Mouse (Mus musculus) adrenal gland, postnatal 10 days (tissue): ENCODE data around the gene Gorasp1. TPM values are rescaled to one million over a fixed set of nuclear protein-coding genes. Genes with fewer than 3 reads are reported as not detected.

ENCODE experiments used
- DNase-seq: peaks from one replicate; pipeline ENCODE4 v3.0.0; 2021; ENCODE audit warnings: mixed read lengths
- long read RNA-seq, 2 experiments: library from polyadenylated mRNA; stranded (forward); transcript quantifications; one replicate each; pipeline ENCODE4 v2.0.0; 2021
- total RNA-seq, 2 experiments: library from RNA; stranded (reverse); gene quantifications; 2 replicates each; pipeline ENCODE4 v1.2.3; 2021

The Gorasp1 gene
- 10 to 100 TPM; 18.9 to 25.7 TPM for total RNA-seq
- long read RNA-seq, experiment 1, transcript Gorasp1-201 (9 exons, 3,906 nt) = major isoform, 24 of 33 reads
- long read RNA-seq, experiment 1, partial matches to known transcripts = 6 of 33 reads
- long read RNA-seq, experiment 1, other reads (novel, unspliced or antisense) = 3 of 33 reads
- long read RNA-seq, experiment 2, transcript Gorasp1-201 (9 exons, 3,906 nt) = major isoform, 20 of 24 reads
- long read RNA-seq, experiment 2, partial matches to known transcripts = 0 of 24 reads
- long read RNA-seq, experiment 2, other reads (novel, unspliced or antisense) = 4 of 24 reads

DNA sequence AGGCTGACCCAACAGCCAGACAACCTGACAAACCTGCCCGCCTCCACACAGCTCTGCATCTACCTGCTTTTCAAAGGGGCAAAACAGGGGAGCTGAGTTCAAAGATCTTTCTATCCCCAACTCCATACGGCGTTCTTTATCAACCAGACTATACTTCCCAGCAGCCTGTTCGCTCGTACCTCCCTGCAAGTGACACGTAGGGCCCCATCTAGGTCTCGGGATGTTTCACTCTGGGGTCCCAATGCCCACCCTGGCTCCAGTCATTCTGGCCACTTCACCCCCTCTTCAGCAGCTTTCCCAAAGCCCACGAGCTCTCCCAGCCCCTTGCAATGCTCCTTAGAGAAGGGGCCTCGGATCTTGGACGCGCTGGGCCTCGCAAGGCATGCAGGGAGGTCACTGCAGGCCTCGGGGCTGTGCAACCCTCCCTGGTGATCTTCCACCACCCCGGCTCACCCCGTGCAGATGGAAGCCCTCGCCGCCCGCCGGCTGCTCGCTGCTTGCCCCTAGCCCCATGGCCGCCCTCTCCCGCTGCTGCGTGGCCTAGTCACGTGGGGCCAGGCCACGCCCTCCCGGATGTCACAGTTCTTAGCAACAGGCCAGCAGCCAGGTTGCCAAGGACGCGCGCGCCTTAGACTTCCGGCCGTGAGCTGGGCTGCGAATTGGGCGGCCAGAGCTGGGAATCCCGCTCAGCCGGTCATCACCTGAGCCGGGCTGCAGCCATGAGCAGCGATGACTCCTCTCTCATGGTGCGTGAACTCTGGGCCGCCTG lies at the start of gene Gorasp1, which contains the start of gene Ttc21a:
Gorasp1 (minus strand) TSS at position 561 of the 769 bp plus-strand sequence.
Ttc21a (plus strand) TSS at position 602 of the 769 bp plus-strand sequence.
- DNase-seq = peak; percentile 97

DNA sequence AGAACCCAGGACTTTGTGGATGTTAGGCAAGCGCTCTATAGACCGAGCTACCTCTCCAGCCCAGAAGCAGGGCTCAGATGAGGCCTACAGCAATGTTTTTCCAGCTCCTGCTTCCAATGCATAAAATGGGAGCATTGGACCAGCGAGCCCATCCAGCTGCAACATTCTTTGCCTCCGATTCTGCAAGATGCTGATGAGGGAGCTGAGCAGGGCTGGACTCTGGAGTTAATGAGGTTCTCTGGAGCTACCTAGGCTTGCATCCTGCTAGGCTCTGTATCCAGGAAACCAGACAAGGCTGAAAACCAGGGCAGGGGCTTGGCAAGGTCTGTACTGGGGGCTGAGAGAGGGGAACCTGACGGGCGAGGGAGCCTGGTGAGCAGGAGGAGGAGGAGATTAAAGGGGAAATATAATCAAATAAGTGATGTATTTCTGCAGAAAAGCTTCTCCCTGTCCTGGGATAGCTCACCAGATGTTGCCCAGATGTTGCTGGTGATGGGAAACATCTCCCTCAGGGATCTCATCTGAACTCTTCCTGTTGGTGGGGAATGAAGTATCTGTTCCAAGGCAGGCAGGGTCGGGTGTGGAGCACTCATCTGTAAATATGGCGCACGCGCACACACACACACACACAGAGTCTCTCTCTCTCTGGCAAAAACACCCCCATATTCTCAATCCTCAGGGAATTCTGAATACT lies 48.7 kb upstream of the Gorasp1 start:
- DNase-seq = peak; percentile 1

DNA sequence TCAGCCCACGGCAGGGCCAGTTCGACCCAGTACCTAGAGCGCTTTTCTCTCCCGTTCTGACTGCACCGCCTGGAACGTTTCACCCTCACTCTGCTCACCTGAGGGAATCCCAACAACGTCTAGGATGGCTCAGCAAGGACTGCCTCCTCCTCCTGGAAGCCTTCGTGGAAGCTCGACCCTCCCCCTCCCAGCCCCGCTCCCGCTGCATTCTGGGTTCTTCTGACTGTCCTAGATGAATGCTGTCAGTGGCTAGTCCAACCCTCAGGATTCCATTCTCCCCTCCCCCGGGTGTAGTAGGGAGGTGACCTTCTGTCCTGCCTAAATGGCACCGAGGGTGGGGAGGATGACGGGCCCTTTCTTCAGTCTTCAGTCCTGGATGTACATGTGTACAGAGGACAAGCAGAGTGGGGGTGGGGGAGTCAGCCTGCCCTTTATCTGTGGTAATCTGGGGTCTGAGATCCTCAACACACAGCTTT lies 47.2 kb upstream of the Gorasp1 start, which contains the start of gene Csrnp1:
Csrnp1 (minus strand) TSS at position 123 of the 476 bp plus-strand sequence.
- DNase-seq = peak; percentile 54

DNA sequence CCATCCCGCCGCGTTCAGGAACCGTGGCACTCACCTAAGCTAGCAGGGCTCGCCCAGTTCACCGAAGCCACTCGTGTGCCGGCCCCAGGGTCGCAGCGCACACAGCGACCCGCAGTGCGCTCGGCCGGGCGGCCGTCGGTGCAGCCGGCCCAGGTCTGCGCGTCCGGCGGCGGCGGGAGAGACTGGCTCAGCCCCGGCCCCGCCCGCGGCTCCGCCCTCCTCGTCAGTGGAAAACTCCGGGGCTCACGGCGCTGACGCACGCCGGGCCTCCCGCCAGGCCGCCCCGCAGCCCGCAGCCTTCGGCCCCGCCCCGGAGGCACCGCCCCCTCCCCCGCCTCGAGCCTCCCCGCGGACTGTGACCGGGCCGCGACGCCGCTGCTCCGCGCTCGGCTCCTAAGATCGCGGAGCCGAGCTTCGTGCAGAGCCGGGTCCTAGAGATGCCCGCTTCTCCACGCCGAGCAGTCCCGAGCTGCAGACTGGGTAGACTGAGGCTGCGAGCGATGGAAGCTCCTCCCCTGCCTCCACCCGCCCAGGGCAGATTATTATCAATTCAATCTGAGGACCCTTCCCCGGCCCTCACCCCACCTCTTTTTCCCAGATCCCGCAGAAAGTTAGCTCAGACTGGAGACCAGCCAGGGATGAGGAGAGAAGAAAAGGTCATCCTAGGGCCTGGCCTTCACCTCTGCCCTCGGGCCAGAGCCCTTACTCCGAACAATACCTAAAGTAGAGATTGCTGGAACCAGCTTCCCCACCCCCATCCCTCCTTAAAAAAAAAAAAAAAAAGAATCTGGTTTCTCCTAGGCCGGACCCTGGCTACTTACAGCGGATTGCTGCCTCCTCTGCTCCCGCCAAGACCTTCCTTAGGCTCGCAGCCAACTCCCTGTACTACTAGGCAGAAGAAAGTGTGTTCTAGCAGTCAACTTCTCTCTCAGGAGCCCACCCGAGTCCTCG lies 46.5 kb upstream of the Gorasp1 start:
- DNase-seq = peak; percentile 97

DNA sequence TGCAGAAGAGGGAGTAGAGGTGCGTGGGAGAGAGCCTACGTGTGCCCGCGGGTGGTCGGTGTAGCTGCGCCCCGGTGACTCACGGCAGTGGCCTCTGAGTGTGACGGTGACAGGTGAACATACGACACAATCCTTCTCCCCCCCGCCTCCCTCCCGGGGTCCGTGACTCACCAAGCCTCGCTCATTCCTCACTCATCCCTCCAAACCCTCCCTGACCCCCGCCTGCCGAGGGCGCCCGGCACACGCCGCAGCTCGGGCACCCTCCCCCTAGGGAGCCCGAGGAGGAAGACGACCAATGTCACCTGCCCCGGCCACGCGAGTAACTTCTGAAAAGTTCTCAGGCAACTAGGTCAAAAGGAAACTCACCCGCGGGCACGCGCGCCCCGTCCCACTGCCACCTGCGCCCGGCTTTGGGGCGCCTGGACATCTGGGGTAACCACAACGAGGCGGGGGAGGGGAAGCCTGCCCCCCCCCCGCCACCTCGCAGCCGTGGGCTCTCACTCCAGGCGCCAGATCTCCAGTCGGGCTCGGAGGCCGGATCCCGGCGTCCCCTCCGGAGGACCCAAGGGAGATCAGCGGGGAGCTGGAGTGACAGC lies 45.7 kb upstream of the Gorasp1 start:
- DNase-seq = peak; percentile 77

DNA sequence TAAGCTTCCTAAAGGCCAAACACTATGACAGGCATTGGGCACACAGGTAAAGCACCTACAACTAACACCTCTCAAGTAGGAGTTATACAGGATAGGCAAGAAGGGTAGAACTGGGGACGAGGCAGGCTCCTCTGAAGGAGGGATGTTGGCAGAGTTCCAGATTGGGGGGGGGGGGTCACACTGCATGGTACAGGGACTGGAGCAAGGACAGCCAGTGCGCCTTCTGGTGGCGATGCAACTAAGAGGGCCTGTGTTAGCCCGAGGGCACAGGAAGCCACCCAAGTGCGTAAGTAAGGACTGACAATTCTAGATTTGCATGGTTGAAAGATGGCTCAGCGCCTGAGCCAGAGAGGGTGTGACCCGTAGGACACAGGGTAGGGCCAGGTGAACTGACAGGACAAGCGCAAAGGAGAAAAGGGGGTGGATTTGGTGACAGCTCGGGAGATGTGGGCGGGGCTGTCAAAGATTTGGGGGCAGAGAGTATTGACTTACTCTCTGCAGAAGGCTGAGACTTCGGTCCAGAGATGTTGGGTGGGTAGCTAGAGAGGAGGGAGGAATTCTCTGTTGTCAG lies 45.0 kb upstream of the Gorasp1 start:
- DNase-seq = peak; percentile 73

DNA sequence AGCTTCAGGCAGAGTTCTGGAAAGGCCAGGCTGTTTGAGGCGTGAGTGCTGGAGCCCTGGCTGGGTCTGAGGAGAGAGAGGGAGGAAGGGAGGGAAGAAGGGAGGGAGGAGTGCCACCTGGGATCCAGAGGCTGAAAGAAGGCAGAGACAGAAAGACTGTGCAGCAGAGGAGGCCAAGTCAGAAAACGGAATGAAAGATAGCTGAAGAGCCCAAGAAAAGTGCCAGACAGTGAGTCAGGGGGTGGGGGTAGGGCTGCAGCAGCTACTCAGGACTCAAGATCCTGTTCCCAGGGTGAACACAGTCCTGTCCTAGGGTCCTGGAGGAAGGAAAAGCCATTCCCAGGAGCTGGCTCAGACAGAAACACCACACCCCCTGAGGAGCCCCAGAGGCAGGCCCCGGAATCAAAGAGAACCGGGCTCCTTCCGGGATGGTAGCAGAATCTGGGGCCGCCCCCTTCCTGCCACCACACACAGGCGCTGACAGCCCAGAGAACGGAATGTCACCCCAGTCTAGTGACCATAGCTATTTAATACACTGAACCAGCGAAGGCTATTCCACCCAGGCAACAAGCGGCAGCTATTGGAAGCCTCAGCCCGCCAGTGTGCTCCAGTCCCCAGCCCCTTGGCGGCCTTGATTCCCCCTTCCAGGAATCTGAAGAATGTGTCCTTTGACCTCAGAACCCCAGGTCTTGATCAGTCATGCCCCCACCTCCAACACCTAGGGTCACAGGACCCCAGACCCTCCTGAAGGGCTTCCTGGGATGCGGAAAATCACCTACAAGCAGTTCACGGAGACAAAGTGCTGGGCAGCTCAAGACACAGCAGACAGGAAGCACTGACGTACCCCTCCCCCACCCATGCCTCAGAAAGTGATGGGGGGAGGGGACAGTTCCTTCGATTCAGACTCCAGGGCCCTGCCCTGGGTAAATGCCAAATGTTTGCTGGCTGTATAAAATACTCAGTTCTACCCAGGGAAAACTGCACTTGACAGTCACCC lies 44.1 kb upstream of the Gorasp1 start:
- DNase-seq = peak; percentile 80

DNA sequence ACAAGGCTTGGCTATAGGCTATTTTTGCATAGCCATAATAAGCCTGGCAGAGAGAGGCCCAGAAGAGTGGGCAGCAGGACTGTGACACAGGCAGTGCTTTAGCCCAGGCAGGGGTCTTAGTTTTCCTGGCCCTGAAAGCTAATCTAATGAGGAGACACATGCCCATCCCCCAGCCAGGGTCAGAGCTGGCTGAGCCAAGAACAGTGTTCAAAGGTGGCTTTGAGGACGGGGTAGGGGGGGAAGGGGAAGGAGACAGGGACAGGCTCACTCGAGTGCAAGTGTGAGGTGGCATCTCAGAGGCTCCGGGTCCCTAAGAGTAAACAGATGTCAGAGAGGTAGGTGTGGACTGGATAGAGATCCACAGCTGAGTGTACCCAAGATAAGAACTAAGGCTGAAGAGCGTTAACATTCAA lies 43.4 kb upstream of the Gorasp1 start:
- peak; percentile 51 for DNase-seq

DNA sequence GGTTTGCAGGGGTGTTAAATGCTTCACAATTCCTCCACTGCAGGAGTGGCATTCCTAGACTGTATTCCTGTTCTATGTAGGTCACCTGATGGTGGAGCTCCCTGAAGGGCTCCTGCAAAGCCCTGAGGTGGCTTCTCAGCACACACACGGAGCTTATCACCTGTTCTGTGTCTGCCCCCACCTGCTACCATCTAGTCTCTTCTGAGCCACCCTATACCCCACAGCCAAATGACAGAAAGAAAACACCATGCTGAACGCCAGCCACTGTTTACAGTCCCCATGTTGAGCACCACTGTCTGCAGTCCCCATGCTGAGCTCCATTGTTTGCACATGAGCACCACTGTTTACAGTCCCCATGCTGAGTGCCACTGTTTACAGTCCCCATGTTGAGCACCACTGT lies 42.4 kb upstream of the Gorasp1 start:
- no peak for DNase-seq

DNA sequence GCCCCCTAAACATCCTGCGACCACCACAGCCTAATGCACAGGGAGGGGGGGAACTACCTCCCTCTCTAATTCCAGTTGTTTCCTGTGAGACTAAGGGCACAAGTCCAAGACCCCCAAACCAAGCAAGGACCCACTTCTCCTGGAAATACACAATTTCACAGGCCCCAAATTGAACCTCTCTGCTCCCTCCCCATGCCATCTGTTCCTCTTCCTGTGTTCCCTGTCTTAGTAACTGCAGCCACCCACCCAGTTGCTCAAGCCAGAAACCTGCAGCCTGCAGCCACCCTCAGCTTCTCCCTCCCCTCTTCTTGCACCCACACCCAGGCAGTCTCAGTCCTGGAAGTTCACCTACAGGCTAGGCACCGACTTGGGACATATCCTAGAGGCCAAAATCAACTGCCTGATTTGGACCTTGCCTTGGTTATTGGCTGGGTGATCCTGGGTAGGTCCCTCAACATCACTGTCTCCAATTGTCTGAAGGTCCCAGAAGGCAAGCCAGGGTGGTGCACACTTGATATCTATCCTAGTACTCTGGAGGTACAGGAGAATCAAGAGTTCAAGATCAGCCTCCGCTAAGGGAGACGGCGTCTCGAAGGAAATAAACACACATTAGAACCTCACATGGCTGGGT lies 41.6 kb upstream of the Gorasp1 start:
- no peak for DNase-seq

DNA sequence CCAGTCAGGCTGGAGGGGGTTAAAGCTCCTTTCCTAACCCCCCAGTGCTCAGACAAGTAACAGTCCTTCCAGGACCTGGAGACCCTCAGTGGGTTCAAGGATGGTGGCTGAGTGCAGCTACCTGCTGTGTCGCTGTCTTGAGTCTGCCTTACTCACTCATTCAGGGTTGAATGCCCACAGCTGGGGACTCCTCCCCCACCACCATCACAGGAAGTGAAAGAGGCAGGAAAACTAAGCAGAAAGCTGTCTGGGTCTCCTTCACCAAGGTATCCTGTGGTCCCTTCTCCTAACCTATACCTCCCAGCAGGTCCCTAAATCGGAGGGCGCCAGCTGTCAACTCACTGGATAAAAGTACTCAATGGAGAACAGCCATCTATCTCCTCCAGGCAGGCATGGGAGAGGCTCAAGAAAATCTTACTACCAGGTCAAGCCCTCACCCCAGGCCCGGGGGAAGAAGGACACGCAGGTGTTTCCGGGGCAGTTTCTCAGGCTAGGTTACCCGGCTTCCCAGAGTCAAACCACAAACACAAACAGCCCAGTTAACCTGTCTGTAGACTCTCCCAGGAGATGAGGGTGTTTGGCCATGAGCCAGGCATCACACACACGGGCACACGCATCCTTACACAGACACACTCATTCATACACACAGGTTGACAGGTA lies 40.9 kb upstream of the Gorasp1 start:
- DNase-seq = no peak

DNA sequence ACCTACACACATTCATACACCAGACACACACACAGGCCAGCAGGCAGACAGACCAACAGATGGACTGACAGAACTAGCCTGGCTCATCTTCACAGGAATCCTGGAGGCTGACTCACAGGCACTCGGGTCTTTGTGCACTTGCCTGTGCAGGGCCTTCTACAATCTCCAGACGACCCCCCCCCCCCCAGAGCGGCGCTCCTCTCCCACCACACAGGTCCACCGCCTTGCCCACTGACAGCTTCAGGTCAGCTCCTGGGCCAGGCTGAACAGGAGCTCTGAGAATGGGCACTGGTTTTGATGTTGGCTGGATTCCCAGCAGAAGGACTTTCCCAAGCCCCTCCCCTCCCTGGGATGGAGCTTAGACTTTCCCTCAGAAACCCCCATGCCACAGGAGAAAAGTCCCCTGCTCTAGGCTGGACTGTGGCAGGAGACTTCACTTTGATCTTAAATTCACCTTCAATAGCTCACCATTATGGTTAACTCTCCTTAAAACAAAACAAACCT lies 40.2 kb upstream of the Gorasp1 start:
- DNase-seq = peak; percentile 46

DNA sequence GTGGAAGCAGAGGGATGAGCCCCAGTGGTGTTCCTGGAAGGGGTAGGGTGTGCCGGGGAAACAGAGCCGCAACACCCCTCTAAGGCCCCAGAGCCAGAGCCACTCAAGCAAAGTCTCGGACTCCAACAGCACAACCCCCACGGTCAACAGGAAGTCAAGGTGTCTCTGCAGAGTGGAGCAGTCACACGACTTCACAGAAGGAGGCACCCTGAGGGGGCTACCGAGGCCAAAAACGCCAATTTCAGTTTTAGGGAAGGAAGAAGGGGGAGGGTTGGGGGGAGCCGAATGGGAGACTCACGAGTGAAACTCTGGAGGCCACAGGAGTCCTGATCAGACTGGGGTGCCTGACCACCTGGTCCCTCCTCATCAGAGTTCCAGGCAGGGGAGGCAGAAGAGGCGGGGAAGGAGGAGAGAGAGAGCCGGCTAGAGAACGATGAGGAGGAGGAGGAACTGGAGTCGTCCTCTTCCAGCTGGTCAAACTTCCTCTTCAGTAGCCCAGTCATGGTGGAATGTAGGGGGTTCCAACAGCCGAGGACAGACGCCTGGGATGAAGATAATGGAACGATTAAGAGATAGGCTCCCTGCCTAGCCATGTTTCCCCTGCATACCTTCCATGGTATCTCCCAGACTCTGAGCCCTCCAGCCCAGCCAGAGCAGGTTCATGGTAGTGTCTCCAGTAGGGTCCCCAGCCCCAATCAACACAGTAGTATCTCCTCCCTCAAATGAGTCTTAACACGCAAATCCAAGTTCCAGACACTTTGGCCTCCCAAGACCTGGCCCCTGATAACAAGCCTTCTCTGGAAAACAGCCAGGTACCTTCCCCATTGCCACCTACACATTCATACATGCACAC lies 39.6 kb upstream of the Gorasp1 start:
- no peak for DNase-seq

DNA sequence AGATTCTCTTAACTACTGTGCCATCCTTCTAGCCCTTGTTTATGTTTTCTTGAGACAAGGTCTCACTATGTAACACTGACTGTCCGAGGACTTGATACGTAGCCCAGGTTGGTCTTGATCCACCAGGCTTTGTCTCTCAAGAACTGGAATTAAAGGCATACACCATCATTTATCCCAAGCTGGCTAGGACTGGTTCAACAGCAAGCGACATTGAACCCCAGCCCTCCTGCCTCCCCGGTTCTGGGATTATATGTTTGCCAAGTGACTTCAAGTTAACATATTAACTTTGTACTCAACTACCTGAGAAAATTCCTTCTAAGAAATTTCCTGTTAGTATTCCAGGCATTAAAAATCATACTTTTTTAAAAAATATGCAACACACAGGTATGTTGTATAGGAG lies 37.9 kb upstream of the Gorasp1 start:
- DNase-seq = no peak

DNA sequence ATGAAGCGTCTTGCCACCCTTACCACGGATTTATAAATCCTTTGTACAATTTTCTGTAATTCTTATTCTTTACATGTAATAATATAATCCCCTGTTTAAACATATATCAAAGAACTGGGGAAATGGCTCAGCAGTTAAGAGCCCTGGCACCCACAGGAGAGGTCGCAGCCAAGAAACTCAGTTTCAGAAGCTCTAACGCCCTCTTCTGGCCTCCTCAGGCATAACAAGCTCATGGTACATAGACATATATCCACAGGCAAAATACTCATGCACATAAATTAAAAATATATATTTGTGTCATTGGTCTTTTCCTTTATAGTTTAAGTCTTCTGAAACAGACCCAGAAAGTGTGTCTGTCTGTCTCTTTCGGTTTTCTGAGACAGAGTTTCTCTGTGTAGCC lies 37.2 kb upstream of the Gorasp1 start:
- no peak for DNase-seq

DNA sequence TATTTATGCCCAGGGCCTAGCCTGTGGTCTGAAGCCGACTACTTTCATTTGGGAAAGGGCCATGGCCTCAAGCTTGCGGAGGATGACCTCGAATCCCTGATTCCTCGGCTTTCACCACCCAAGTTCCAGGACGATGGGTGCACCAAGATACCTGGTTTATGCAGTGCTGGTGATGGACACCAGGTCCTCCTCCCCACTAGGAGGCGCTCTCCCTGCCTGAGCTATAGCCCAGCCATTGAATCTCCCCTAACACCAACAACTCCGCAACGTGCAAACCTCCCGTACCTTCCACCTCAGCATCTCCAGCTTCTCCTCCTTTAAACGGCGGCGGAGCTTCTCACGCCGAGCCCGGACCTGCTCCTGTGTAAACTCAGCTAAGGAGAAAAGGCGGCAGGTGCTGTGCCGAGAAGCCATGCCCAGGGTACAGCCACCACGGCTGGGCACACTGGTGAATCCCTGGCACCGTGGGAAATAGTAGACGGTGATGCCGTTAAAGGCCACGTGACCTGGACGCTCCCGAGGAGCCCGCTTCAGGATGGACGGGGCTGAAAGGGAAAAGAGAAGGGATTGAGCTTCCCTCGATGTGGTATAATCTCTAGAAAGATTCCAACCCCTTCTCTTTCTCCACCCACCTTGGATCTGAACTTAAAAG lies 36.6 kb upstream of the Gorasp1 start:
- DNase-seq = no peak

DNA sequence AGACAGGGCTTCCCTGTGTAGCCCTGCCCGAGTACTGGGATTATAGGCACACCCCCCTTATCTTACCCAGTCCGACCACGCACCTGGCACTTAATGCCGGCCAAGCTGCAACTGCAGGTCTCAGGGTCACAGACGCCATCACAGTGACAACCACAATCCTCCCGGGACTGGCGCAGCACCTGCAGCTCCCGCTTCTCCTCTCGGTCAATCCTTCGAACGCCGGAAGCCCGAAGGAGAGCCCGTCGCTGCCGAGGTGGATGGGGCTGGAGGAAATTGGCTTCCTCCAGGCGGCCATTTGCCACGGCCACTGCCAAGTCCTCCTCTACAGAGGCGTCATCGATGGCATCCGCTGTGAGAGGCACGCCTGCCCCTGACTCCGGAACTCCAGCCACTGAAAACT lies 35.9 kb upstream of the Gorasp1 start:
- no peak for DNase-seq
